Comparison of ENCODE assay signal across 8 mouse cellular contexts in the genomic region with DNA sequence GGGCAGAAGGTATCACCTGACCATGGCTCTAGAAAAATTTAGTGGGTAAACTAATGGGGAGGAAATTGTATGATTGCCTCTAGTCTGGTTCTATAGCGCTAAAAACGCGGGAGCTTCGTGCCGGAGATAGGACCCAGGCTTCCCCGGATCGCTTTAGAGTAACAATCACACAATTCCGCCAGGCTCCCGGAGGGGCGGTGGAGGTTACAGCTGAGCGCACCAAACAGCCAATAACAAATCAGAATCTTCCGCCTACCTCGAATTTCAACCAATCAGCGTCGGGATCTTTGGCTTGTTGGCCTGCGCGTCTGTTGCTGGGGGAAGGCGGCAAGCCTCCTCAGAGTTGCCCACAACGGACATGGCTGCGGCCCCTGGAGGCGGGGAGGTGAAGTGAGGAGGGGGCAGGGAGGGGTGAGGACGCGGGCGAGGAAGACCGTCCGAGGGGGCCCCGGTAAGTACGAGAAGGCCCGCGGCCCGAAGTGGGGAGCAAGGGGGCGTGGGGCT. TPM values are rescaled to one million over a fixed set of nuclear protein-coding genes. Genes with fewer than 3 reads are reported as not detected.
DNase-seq lines count a peak whose midpoint lies in the region; ATAC-seq lines count a peak whose summit lies in the region.

A gene (plus strand): TSS at position 331 of the 504 bp plus-strand sequence.

- H3K9ac ChIP-seq in hindbrain, embryonic 15.5 days, result peak within 1 kb of the TSS; percentile 80

- DNase-seq in T-cell, adult 2 months (ENCODE audit: low spot score), result peak; percentile 97
- peak; percentile 94 to 98 for DNase-seq in cerebellum, postnatal 36 days
- DNase-seq in frontal cortex, postnatal 36 days (ENCODE audit: low spot score in 2 of 2), result peak; percentile 99
- peak; percentile 95 for DNase-seq in left cerebral cortex, adult 11 months (ENCODE audit: low spot score)
- DNase-seq in lung, postnatal 4 days, result peak; percentile 96 to 99
- peak; percentile 99 for DNase-seq in retina, postnatal 7 days (ENCODE audit: low read depth, low spot score)
- peak; percentile 93 for DNase-seq in urinary bladder, adult 2 months (ENCODE audit: low spot score)

- no peaks in the 10 kb centered on the region for H3K9me3 ChIP-seq in hindbrain, embryonic 15.5 days

- WGBS in hindbrain, embryonic 15.5 days, result 0% methylated on average over 32 of the region's 32 CpGs

- peak within 1 kb of the TSS; percentile 90 for H3K4me3 ChIP-seq in hindbrain, embryonic 15.5 days

- H3K36me3 ChIP-seq in hindbrain, embryonic 15.5 days, result no peaks in the 10 kb centered on the region

- ATAC-seq in hindbrain, embryonic 15.5 days (ENCODE audit: low FRiP score, low read depth), result peak; percentile 99

- no peaks in the 10 kb centered on the region for H3K27me3 ChIP-seq in hindbrain, embryonic 15.5 days

- peak within 1 kb of the TSS; percentile 94 for H3K27ac ChIP-seq in hindbrain, embryonic 15.5 days (replicated peaks)

- H3K4me1 ChIP-seq in hindbrain, embryonic 15.5 days (replicated peaks), result peaks cover 36% of the 10 kb centered on the region

- peak within 1 kb of the TSS; percentile 87 for H3K4me2 ChIP-seq in hindbrain, embryonic 15.5 days

RNA-seq across cellular contexts. Expression of the gene that starts here (rescaled TPM):
- 24.2 and 27.9 TPM in 2 replicates for polyA plus RNA-seq in hindbrain, embryonic 15.5 days (2015; fragmentation: Nextera tagmentation; extraction: Ambion mirVana)
- 20.8 and 25.9 TPM in 2 replicates for polyA plus RNA-seq in urinary bladder, adult 2 months (2012; rRNA removed)

Comparison
In these comparisons a context has a peak if more than half of its experiments do, and no peak if none do; other contexts are left out.
1. Peak in every context shown above with its lines: DNase-seq, ATAC-seq, H3K4me3 ChIP-seq and H3K27ac ChIP-seq.